Mouse (Mus musculus): ENCODE results near the gene Gsx2.

Gsx2 gene

GRCm38 (mm10) chr5:75075383-75075941 is at the start of gene Gsx2:
Gene Gsx2 (plus strand): TSS chr5:75075601.
- DNase-seq (ENCODE audit: extremely low read depth, low read depth): no peak

- DNase-seq (ENCODE audit: extremely low read depth, low read depth): no peak
Observed at GRCm38 (mm10) chr5:75035475-75035874, 39.9 kb upstream of the Gsx2 start.

- DNase-seq (ENCODE audit: extremely low read depth, low read depth): no peak
Observed at GRCm38 (mm10) chr5:75039307-75039706, 36.1 kb upstream of the Gsx2 start.

GRCm38 (mm10) chr5:75043011-75043445 is 32.4 kb upstream of the Gsx2 start:
- DNase-seq (ENCODE audit: extremely low read depth, low read depth): peak; percentile 11

- DNase-seq (ENCODE audit: extremely low read depth, low read depth): peak; percentile 24
Observed at GRCm38 (mm10) chr5:75043621-75044301, 31.6 kb upstream of the Gsx2 start.

GRCm38 (mm10) chr5:75044310-75044904 is 31.0 kb upstream of the Gsx2 start, which contains the start of gene Chic2:
Gene Chic2 (minus strand): TSS chr5:75044774.
- DNase-seq (ENCODE audit: extremely low read depth, low read depth): peak; percentile 14

GRCm38 (mm10) chr5:75045371-75045770 is 30.0 kb upstream of the Gsx2 start:
- DNase-seq (ENCODE audit: extremely low read depth, low read depth): no peak

GRCm38 (mm10) chr5:75046681-75047321 is 28.6 kb upstream of the Gsx2 start:
- DNase-seq (ENCODE audit: extremely low read depth, low read depth): no peak

GRCm38 (mm10) chr5:75051109-75051508 is 24.3 kb upstream of the Gsx2 start:
- DNase-seq (ENCODE audit: extremely low read depth, low read depth): no peak

GRCm38 (mm10) chr5:75063177-75063576 is 12.2 kb upstream of the Gsx2 start:
- no peak for DNase-seq (ENCODE audit: extremely low read depth, low read depth)

- DNase-seq (ENCODE audit: extremely low read depth, low read depth): no peak
Observed at GRCm38 (mm10) chr5:75066715-75067114, 8.7 kb upstream of the Gsx2 start.

- DNase-seq (ENCODE audit: extremely low read depth, low read depth): no peak
Observed at GRCm38 (mm10) chr5:75067125-75067756, 8.2 kb upstream of the Gsx2 start.

- no peak for DNase-seq (ENCODE audit: extremely low read depth, low read depth)
Observed at GRCm38 (mm10) chr5:75070132-75070531, 5.3 kb upstream of the Gsx2 start.

GRCm38 (mm10) chr5:75070656-75071375 is 4.6 kb upstream of the Gsx2 start:
- DNase-seq (ENCODE audit: extremely low read depth, low read depth): no peak

GRCm38 (mm10) chr5:75071951-75072350 is 3.5 kb upstream of the Gsx2 start:
- no peak for DNase-seq (ENCODE audit: extremely low read depth, low read depth)

GRCm38 (mm10) chr5:75072532-75072931 is 2.9 kb upstream of the Gsx2 start:
- no peak for DNase-seq (ENCODE audit: extremely low read depth, low read depth)

GRCm38 (mm10) chr5:75073167-75073566 is 2.2 kb upstream of the Gsx2 start:
- DNase-seq (ENCODE audit: extremely low read depth, low read depth): no peak

- DNase-seq (ENCODE audit: extremely low read depth, low read depth): no peak
Observed at GRCm38 (mm10) chr5:75073684-75074083, 1.7 kb upstream of the Gsx2 start.

GRCm38 (mm10) chr5:75074132-75074531 is 1.3 kb upstream of the Gsx2 start:
- no peak for DNase-seq (ENCODE audit: extremely low read depth, low read depth)

- DNase-seq (ENCODE audit: extremely low read depth, low read depth): no peak
Observed at GRCm38 (mm10) chr5:75074537-75075382, 641 bp upstream of the Gsx2 start.

Measured in MEL-GATA-1-ER (cell line).